Mouse (Mus musculus): ENCODE results near the gene Rac3. TPM values are rescaled to one million over a fixed set of nuclear protein-coding genes. Genes with fewer than 3 reads are reported as not detected.

Rac3 gene
- total RNA-seq, 1 experiment from 2014 or later: not detected

- no peak for ATAC-seq (replicated peaks; ENCODE audit: low read depth, poor library complexity, severe bottlenecking)
Measured at GRCm38 (mm10) chr11:120704486-120705325, 16.6 kb upstream of the Rac3 start.

- ATAC-seq (replicated peaks; ENCODE audit: low read depth, poor library complexity, severe bottlenecking): no peak
Measured at GRCm38 (mm10) chr11:120706120-120706519, 15.2 kb upstream of the Rac3 start.

GRCm38 (mm10) chr11:120707225-120707624 is 14.0 kb upstream of the Rac3 start:
- ATAC-seq (replicated peaks; ENCODE audit: low read depth, poor library complexity, severe bottlenecking): no peak

GRCm38 (mm10) chr11:120707969-120708368 is 13.3 kb upstream of the Rac3 start:
- no peak for ATAC-seq (replicated peaks; ENCODE audit: low read depth, poor library complexity, severe bottlenecking)

GRCm38 (mm10) chr11:120709551-120709950 is 11.7 kb upstream of the Rac3 start:
- no peak for ATAC-seq (replicated peaks; ENCODE audit: low read depth, poor library complexity, severe bottlenecking)

- no peak for ATAC-seq (replicated peaks; ENCODE audit: low read depth, poor library complexity, severe bottlenecking)
Measured at GRCm38 (mm10) chr11:120710672-120711071, 10.6 kb upstream of the Rac3 start.

GRCm38 (mm10) chr11:120711980-120712604 is 9.2 kb upstream of the Rac3 start:
- ATAC-seq (replicated peaks; ENCODE audit: low read depth, poor library complexity, severe bottlenecking): no peak

GRCm38 (mm10) chr11:120712771-120713568 is 8.3 kb upstream of the Rac3 start:
- ATAC-seq (replicated peaks; ENCODE audit: low read depth, poor library complexity, severe bottlenecking): peak; percentile 16

- peak; percentile 93 for ATAC-seq (replicated peaks; ENCODE audit: low read depth, poor library complexity, severe bottlenecking)
Measured at GRCm38 (mm10) chr11:120713580-120714518, 7.4 kb upstream of the Rac3 start, which contains the start of the genes Cenpx and Lrrc45. TSS of gene Cenpx (minus strand) at chr11:120713738. TSS of gene Lrrc45 (plus strand) at chr11:120713925.

GRCm38 (mm10) chr11:120714546-120714945 is 6.7 kb upstream of the Rac3 start:
- no peak for ATAC-seq (replicated peaks; ENCODE audit: low read depth, poor library complexity, severe bottlenecking)

- ATAC-seq (replicated peaks; ENCODE audit: low read depth, poor library complexity, severe bottlenecking): no peak
Measured at GRCm38 (mm10) chr11:120715131-120715530, 6.1 kb upstream of the Rac3 start.

- no peak for ATAC-seq (replicated peaks; ENCODE audit: low read depth, poor library complexity, severe bottlenecking)
Measured at GRCm38 (mm10) chr11:120719242-120719641, 2.0 kb upstream of the Rac3 start.

- no peak for ATAC-seq (replicated peaks; ENCODE audit: low read depth, poor library complexity, severe bottlenecking)
Measured at GRCm38 (mm10) chr11:120719841-120720376, 1.4 kb upstream of the Rac3 start.

- ATAC-seq (replicated peaks; ENCODE audit: low read depth, poor library complexity, severe bottlenecking): peak; percentile 81
Measured at GRCm38 (mm10) chr11:120720450-120720849, 820 bp upstream of the Rac3 start.

- no peak for ATAC-seq (replicated peaks; ENCODE audit: low read depth, poor library complexity, severe bottlenecking)
Measured at GRCm38 (mm10) chr11:120722067-120722630, 879 bp downstream of the Rac3 start.

- ATAC-seq (replicated peaks; ENCODE audit: low read depth, poor library complexity, severe bottlenecking): no peak
Measured at GRCm38 (mm10) chr11:120722761-120723382, 1.6 kb downstream of the Rac3 start.

- no peak for ATAC-seq (replicated peaks; ENCODE audit: low read depth, poor library complexity, severe bottlenecking)
Measured at GRCm38 (mm10) chr11:120723509-120723908, 2.2 kb downstream of the Rac3 start.
